Mouse (Mus musculus): ENCODE measurements at regions not wholly inside any gene's neighbourhood (a gene's known extent, or its start where the extent isn't known, plus 50 kb on each side); places are given as distances from the start of the nearest gene placed in this dataset.

- Histone ChIP-seq H3K4me1 (no peaks in the 10 kb centered on the region; the same call in 1 of the 2 replicates), H3K4me2 (no peak overlapping the region), H3K36me3 (replicated peaks) (no peaks in the 10 kb centered on the region), H3K9ac (no peak overlapping the region), H3K9me3 (no peaks in the 10 kb centered on the region), H3K27ac (no peak overlapping the region), H3K27me3 (no peaks in the 10 kb centered on the region), H3K4me3 (replicated peaks) (no peak overlapping the region)
- 75% methylated on average over 2 of the region's 2 CpGs for WGBS
- ATAC-seq (ENCODE audit: low FRiP score): peak; percentile 41; the same call in 1 of the 2 replicates
These were observed 1000.5 kb upstream of the Flrt2 start for GRCm38 (mm10) chr12:94691341-94692029.

GRCm38 (mm10) chr12:94731391-94731790, 960.6 kb upstream of the Flrt2 start:
- Histone ChIP-seq H3K9ac (no peak overlapping the region), H3K9me3 (no peaks in the 10 kb centered on the region), H3K4me3 (replicated peaks) (no peak overlapping the region), H3K4me2 (no peak overlapping the region), H3K4me1 (peaks cover 9% of the 10 kb centered on the region), H3K27me3 (no peaks in the 10 kb centered on the region), H3K36me3 (replicated peaks) (no peaks in the 10 kb centered on the region), H3K27ac (no peak overlapping the region)
- ATAC-seq (ENCODE audit: low FRiP score): no peak
- 71% methylated on average over 5 of the region's 5 CpGs for WGBS

DNA sequence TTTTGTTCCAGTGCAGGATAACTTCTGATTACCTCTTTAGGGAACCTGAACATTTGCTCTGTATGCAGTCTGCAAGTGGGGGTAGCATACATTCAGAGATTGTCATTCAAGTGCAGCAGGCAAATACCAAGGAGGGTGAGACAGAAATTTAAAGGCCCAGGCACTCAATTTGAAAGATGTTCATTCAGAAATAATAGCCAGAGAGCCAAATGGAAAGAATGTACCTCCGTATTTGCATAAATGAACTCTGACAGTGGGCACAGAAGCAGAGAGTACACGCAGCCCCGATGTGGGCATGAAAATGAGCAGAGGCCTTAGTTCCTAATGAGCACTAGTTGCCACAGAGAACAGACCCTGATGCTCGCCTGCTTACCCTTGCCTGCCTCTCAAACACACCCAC, 958.8 kb upstream of the Flrt2 start:
- Histone ChIP-seq H3K27me3 (no peaks in the 10 kb centered on the region), H3K4me1 (peaks cover 9% of the 10 kb centered on the region), H3K9ac (no peak overlapping the region), H3K4me3 (replicated peaks) (no peak overlapping the region), H3K4me2 (no peak overlapping the region), H3K9me3 (no peaks in the 10 kb centered on the region), H3K36me3 (replicated peaks) (no peaks in the 10 kb centered on the region), H3K27ac (no peak overlapping the region)
- WGBS: 13% methylated on average over 4 of the region's 4 CpGs
- peak; percentile 84 for ATAC-seq (ENCODE audit: low FRiP score)

GRCm38 (mm10) chr12:94737263-94737662, 954.8 kb upstream of the Flrt2 start:
- H3K36me3 ChIP-seq (replicated peaks): no peaks in the 10 kb centered on the region
- no peak overlapping the region for H3K4me3 ChIP-seq (replicated peaks)
- H3K9me3 ChIP-seq: no peaks in the 10 kb centered on the region
- ATAC-seq (ENCODE audit: low FRiP score): no peak
- H3K27me3 ChIP-seq: no peaks in the 10 kb centered on the region
- no peak overlapping the region for H3K4me2 ChIP-seq
- H3K4me1 ChIP-seq: peaks cover 9% of the 10 kb centered on the region
- no peak overlapping the region for H3K9ac ChIP-seq
- no peak overlapping the region for H3K27ac ChIP-seq
- 90% methylated on average over 4 of the region's 4 CpGs for WGBS

DNA sequence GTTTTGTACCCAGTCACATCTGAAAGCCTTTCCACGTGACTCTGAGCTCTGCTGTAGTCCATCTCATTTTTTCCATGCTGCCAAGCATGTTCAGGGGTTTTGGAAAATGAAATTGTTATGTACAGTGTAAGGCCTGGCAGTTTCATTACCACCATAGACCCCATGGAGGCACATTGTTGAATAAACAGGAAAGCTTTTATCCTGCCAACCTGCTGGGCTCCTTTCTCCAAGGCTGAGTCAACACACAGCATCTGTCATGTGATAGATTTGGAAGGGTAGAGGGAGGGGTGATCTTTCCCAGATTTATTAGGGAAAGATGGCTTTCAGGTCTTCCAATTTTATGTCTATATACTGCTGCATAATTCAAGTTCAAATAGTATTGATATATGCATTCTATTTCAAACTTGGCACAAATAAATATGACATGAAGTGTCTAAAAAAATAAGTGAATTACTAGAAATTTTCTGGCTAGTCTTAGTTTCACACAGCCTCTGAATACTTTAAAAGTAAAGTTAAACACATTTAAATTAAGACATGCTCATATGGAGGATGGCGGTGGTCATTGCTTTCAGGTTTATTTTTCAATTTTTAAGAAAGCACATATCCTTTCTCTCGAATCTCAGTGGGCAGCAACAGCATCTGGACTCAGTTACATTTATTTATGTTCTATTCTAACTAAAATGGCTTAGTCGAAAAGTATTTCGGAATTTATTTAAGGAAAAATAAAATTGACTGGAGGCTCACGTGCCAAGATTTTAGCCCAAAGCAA, 942.1 kb upstream of the Flrt2 start:
- Histone ChIP-seq H3K36me3 (replicated peaks) (no peaks in the 10 kb centered on the region), H3K4me1 (no peaks in the 10 kb centered on the region), H3K4me3 (replicated peaks) (no peak overlapping the region), H3K9ac (no peak overlapping the region), H3K9me3 (no peaks in the 10 kb centered on the region), H3K27me3 (no peaks in the 10 kb centered on the region), H3K4me2 (no peak overlapping the region), H3K27ac (no peak overlapping the region)
- no peak for ATAC-seq (ENCODE audit: low FRiP score)
- 81% methylated on average over 6 of the region's 6 CpGs for WGBS

DNA sequence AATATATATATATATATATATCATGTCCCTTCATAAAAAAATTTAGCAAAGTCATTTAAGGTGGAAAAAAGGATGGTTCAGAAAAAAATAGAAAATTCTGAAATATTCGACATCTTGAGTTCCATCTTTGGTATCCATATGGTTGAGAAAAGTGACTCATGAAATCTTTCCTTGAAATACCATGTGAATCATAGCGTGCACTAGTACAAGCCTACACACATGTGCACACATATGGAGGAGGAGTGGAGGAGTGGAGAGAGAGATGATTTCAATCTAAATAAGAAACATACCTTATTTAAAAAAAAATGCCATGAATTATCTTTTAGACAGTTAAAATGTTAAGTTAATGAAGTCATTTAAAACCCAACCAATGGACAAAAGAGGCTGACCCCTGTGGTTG, 936.3 kb upstream of the Flrt2 start:
- Histone ChIP-seq H3K36me3 (replicated peaks) (no peaks in the 10 kb centered on the region), H3K4me2 (no peak overlapping the region), H3K9me3 (no peaks in the 10 kb centered on the region), H3K27ac (no peak overlapping the region), H3K27me3 (no peaks in the 10 kb centered on the region), H3K4me1 (no peaks in the 10 kb centered on the region), H3K9ac (no peak overlapping the region), H3K4me3 (replicated peaks) (no peak overlapping the region)
- no peak for ATAC-seq (ENCODE audit: low FRiP score)
- WGBS: 95% methylated on average over 2 of the region's 2 CpGs

- Histone ChIP-seq H3K4me2 (no peak overlapping the region), H3K27ac (no peak overlapping the region), H3K36me3 (replicated peaks) (no peaks in the 10 kb centered on the region), H3K9ac (no peak overlapping the region), H3K4me1 (no peaks in the 10 kb centered on the region), H3K9me3 (no peaks in the 10 kb centered on the region), H3K27me3 (no peaks in the 10 kb centered on the region), H3K4me3 (replicated peaks) (no peak overlapping the region)
- WGBS: 72% methylated on average over 5 of the region's 5 CpGs
- no peak for ATAC-seq (ENCODE audit: low FRiP score)
These were observed 896.0 kb upstream of the Flrt2 start for GRCm38 (mm10) chr12:94795913-94796615.

GRCm38 (mm10) chr12:94804692-94805091, 887.3 kb upstream of the Flrt2 start:
- Histone ChIP-seq H3K4me2 (no peak overlapping the region), H3K27ac (no peak overlapping the region), H3K9me3 (no peaks in the 10 kb centered on the region), H3K36me3 (replicated peaks) (no peaks in the 10 kb centered on the region), H3K9ac (no peak overlapping the region), H3K27me3 (no peaks in the 10 kb centered on the region), H3K4me1 (no peaks in the 10 kb centered on the region), H3K4me3 (replicated peaks) (no peak overlapping the region)
- no peak for ATAC-seq (ENCODE audit: low FRiP score)
- WGBS: 90% methylated on average over 1 of the region's 1 CpGs

DNA sequence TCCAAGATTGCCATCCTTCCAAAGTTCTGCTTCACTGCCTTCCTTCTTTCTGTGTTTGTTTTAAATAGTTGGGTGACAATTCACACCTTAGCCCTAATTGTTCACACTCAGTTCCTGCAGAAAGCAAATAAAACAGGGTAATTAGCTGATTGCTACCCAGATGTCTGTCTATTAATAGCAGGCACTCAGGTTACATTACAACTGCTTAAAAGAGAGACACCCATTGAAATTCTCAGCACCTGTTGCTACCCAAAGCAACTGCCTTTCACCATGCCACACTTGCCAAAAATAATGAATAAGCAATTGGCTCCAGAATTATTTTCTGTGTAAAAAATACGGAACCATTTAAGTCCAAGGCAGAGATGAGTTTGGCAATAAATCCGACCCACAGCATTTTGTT, 860.6 kb upstream of the Flrt2 start:
- Histone ChIP-seq H3K4me1 (no peaks in the 10 kb centered on the region), H3K27ac (no peak overlapping the region), H3K9ac (no peak overlapping the region), H3K36me3 (replicated peaks) (no peaks in the 10 kb centered on the region), H3K4me2 (no peak overlapping the region), H3K27me3 (no peaks in the 10 kb centered on the region), H3K9me3 (no peaks in the 10 kb centered on the region), H3K4me3 (replicated peaks) (no peak overlapping the region)
- ATAC-seq (ENCODE audit: low FRiP score): no peak
- WGBS: 79% methylated on average over 2 of the region's 2 CpGs

DNA sequence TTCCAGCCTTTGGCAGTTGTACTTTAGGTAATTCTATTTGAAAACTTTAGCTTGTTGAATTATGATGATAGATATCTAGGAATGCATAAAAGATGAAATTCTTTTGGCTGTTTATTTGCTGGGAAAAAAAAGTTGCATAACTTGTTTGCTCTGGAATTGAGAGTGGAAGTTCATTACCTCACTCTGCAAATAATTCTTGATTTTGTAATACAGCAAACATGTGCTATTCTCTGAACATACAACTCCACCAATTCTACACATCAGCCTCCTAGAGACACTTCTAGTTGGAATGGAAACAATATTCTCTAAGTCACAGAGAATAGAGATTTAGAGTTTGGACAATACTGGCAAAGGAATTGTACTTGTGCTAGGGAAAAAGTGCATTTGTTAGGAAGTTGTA, 829.3 kb upstream of the Flrt2 start:
- no peaks in the 10 kb centered on the region for H3K9me3 ChIP-seq
- H3K27me3 ChIP-seq: no peaks in the 10 kb centered on the region
- no peaks in the 10 kb centered on the region for H3K36me3 ChIP-seq (replicated peaks)
- no peak for ATAC-seq (ENCODE audit: low FRiP score)
- H3K9ac ChIP-seq: no peak overlapping the region
- no peak overlapping the region for H3K4me3 ChIP-seq (replicated peaks)
- no peak overlapping the region for H3K4me2 ChIP-seq
- H3K27ac ChIP-seq: no peak overlapping the region
- H3K4me1 ChIP-seq: no peaks in the 10 kb centered on the region

DNA sequence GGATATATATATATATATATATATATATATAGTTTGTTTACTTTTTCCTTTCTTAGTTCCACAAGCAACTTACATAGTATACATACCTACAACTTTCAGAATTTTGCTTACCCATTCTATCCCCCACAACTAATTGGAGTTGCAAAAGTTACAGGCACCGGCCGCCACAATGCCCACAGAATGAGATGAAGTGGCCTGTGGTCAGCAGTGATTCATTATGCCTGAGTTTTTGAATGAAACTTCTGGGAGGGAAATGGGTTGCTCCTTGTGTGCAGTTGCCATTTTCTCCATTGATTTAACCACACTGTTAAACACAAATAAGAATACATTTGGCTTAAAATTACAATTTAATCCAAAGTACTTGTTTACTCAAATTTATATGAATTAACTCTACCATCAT, 781.2 kb upstream of the Flrt2 start:
- no peak overlapping the region for H3K4me3 ChIP-seq (replicated peaks)
- H3K9ac ChIP-seq: no peak overlapping the region
- no peak overlapping the region for H3K27ac ChIP-seq
- no peaks in the 10 kb centered on the region for H3K36me3 ChIP-seq (replicated peaks)
- H3K9me3 ChIP-seq: no peaks in the 10 kb centered on the region
- WGBS: 85% methylated on average over 2 of the region's 2 CpGs
- no peak for ATAC-seq (ENCODE audit: low FRiP score)
- H3K4me2 ChIP-seq: no peak overlapping the region
- H3K27me3 ChIP-seq: no peaks in the 10 kb centered on the region
- H3K4me1 ChIP-seq: no peaks in the 10 kb centered on the region

- H3K4me2 ChIP-seq: no peak overlapping the region
- no peaks in the 10 kb centered on the region for H3K27me3 ChIP-seq
- H3K9ac ChIP-seq: no peak overlapping the region
- no peaks in the 10 kb centered on the region for H3K9me3 ChIP-seq
- no peak for ATAC-seq (ENCODE audit: low FRiP score)
- H3K4me1 ChIP-seq: no peaks in the 10 kb centered on the region
- H3K36me3 ChIP-seq (replicated peaks): no peaks in the 10 kb centered on the region
- no peak overlapping the region for H3K4me3 ChIP-seq (replicated peaks)
- no peak overlapping the region for H3K27ac ChIP-seq
- 89% methylated on average over 6 of the region's 6 CpGs for WGBS
These were observed 749.0 kb upstream of the Flrt2 start for GRCm38 (mm10) chr12:94943067-94943466.
